Mouse (Mus musculus) stomach, postnatal 0 days (tissue): Measurements from ENCODE around the gene Moap1.

Source experiments
- CTCF ChIP-seq: IDR thresholded peaks from 2 replicates; pipeline ENCODE4 v1.5.1; 2016; ENCODE audit warnings: antibody characterized with exemption, low read depth, mild to moderate bottlenecking, moderate library complexity
- EP300 ChIP-seq: optimal IDR thresholded peaks from 2 replicates; pipeline ENCODE3; 2016; ENCODE audit warnings: antibody characterized with exemption

- TF ChIP-seq CTCF, result no peak
- no peak for TF ChIP-seq EP300
Observed at GRCm38 (mm10) chr12:102778151-102778550, 34.7 kb upstream of the Moap1 start.
